Mouse (Mus musculus): ENCODE data around the gene Smad6. TPM values are rescaled to one million over a fixed set of nuclear protein-coding genes. Genes with fewer than 3 reads are reported as not detected.

Gene Smad6
- total RNA-seq, 2 experiments from 2014 or later = 1.9 to 2.9 TPM

GRCm38 (mm10) chr9:63968592-63968991, 53.3 kb downstream of the Smad6 start:
- peak; percentile 93 for DNase-seq
- intact Hi-C loops (cut with DNase I; ENCODE audit: low total_unique reads) = no loop called here

- no peak for DNase-seq
- intact Hi-C loops (cut with DNase I; ENCODE audit: low total_unique reads) = no loop called here
Measured at GRCm38 (mm10) chr9:63967408-63968172, 54.3 kb downstream of the Smad6 start.

DNA sequence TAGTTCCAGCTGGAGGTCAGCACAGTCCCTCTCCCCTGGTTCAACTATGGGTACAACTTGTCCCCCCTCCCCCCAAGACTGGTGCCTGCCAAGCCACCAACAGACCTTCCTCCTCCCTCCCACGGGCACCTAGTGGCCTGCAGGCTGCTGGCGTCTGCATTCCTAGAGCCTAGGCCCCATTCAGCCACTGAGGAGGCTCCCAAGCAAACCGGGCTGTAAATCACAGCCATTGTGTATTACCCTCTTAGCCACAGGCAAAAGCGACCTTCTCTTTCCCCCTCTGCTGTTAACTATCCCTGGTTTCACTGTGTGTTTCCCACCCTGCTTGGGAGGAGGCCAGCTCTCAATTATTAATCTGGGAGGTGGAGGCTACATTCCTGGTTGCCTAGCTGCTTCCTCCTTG, 56.3 kb downstream of the Smad6 start:
- intact Hi-C loops (cut with DNase I; ENCODE audit: low total_unique reads) = no loop called here
- DNase-seq = no peak

- no peak for DNase-seq
- intact Hi-C loops (cut with DNase I; ENCODE audit: low total_unique reads) = no loop called here
Measured at GRCm38 (mm10) chr9:63961881-63962280, 60.0 kb downstream of the Smad6 start.

- DNase-seq = no peak
- intact Hi-C loops (cut with DNase I; ENCODE audit: low total_unique reads) = no loop called here
Measured at GRCm38 (mm10) chr9:63960829-63961185, 61.1 kb downstream of the Smad6 start.

GRCm38 (mm10) chr9:63959933-63960828, 61.7 kb downstream of the Smad6 start:
- DNase-seq = peak; percentile 48
- intact Hi-C loops (cut with DNase I; ENCODE audit: low total_unique reads) = loop anchor here (5.0 kb wide), 2 partner anchors 62 to 127 kb away; partner anchors contain the start of gene Smad6

DNA sequence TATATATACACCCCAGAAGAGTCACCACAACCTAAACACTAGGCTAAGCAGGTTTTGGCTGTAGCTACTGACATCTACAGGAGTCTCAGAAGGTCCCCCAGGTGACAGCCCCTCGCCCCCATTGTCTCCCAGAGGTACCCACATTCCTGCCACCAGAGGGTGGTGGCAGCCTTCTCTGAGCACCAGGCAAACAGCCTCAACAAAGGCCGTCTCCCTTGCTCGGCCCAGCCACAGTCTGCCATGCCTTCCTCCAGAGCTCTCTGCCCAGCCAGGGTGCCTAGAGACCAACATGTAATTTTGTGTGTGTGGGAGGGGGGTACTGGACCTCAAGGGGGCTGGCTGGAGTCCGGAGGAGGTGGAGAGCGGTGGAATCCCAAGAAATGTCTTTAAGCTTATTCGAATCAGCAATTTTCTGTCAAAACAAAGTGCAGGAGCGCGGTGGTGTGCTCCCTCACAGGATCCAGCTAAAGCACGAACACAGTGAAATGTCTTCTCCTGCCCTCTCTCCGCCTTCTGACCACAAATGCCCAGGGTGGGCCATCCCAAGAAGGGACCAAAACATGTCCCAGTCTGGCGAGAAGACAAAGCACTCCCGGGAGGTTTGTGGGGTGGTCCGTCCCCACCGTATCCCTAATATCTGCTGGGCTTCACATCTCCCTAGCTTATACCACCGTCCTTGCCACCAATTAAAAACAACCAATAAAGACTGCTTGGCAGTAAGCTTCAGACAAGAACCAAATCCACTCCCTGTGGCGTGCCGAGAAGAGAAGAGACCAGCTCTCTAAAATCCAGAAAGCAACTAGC, 62.5 kb downstream of the Smad6 start:
- intact Hi-C loops (cut with DNase I; ENCODE audit: low total_unique reads) = loop anchor here (5.0 kb wide), 2 partner anchors 63 to 128 kb away; partner anchors contain the start of gene Smad6
- peak; percentile 64 for DNase-seq

DNA sequence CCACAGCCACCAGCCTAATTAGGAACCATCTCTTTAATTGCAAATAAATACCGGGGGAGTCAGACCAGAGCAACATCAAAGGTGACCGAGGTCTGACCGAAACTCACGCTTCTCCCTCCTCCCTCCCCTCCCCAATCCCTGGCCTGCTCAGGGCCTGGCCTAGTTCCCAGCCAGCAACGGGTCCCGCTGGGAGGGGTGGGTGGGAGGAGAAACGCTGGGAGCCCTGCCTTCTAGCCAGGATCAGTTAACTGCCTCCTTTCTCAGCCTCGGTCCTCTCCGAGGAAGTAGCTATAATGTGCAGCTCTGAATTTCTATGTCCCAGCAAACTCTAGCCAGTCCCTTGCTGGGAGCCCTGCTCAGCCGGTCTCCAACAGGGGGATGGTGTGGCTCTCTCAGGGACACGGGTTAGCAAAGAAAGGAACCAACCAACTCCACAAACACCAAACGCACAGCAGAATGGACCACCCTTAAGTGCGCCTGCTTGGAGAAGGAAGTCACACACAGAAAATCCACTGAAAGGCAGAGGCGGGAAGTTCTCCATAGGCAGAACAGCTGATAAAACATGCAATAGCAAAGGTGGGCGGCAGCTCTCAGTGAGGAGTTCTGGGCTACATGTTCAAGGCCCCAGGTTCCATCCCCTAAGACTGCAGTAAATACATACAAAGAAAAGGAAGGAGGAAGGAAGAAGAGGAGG, 63.4 kb downstream of the Smad6 start:
- DNase-seq = peak; percentile 76
- intact Hi-C loops (cut with DNase I; ENCODE audit: low total_unique reads) = loop anchor here (5.0 kb wide), 2 partner anchors 64 to 129 kb away; partner anchors contain the start of gene Smad6

GRCm38 (mm10) chr9:63957647-63958185, 64.1 kb downstream of the Smad6 start:
- intact Hi-C loops (cut with DNase I; ENCODE audit: low total_unique reads) = loop anchor here (5.0 kb wide), 2 partner anchors 65 to 130 kb away; partner anchors contain the start of gene Smad6
- no peak for DNase-seq

- peak; percentile 76 for DNase-seq
- intact Hi-C loops (cut with DNase I; ENCODE audit: low total_unique reads) = loop anchor here (5.0 kb wide), 2 partner anchors 66 to 131 kb away; partner anchors contain the start of gene Smad6
Measured at GRCm38 (mm10) chr9:63956052-63956451, 65.8 kb downstream of the Smad6 start.

DNA sequence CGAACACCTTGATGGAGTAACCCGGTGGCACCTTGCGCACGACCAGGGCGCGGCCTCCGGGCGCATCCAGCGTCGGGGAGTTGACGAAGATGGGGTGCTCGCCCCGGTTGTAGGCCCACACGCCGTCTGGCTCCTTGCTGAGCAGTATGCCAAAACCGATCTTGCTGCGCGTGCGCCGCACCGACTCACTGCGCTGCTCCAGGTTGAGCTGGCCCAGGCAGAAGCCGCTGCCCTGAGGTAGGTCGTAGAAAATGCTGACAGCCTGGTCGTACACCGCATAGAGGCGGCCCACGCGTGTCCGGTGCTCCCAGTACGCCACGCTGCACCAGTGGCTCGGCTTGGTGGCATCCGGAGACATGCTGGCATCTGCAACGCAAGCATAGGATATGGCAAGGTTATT, 68.2 kb downstream of the Smad6 start:
- no peak for DNase-seq
- intact Hi-C loops (cut with DNase I; ENCODE audit: low total_unique reads) = no loop called here

- no peak for DNase-seq
- intact Hi-C loops (cut with DNase I; ENCODE audit: low total_unique reads) = no loop called here
Measured at GRCm38 (mm10) chr9:63952591-63952990, 69.3 kb downstream of the Smad6 start.

DNA sequence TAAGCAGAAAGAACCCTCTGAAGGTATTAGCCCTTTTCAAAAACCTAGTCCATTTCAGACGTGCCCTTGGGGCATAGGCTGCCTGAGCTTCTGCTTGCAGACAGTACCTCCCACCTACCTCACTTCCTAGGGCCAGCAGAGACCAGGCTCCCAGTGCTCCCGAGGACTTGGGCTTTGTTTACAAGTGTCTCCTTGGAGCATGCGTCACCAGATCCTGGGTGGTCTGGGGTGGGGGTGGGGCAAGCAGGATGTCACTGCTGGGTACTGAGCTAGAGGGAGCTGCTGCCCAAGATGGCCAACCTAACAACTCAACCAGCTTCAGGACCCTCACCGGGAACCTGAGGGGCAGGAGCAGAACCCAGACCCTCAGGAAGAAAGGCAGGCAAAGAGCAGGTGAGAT, 71.5 kb downstream of the Smad6 start:
- no peak for DNase-seq
- intact Hi-C loops (cut with DNase I; ENCODE audit: low total_unique reads) = no loop called here

DNA sequence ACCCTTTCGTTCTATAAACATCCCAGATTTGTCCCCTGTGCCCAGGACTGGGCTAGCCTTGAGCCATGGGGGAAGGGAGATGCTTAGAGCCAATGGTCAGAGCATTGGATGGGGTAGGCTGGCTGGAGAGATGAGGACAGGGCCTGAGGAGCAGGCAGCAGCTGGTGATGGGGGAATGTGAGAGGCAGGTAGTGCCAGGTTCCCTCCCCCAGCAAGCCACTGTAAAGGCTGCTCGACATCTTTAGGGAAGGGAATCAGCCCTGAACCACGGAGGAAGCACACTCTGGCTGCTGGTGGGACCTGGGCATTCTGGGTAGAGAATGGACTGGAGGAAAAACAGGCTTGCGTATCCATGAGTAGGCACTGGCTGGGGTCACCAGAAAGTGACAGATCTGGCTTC, 72.5 kb downstream of the Smad6 start:
- intact Hi-C loops (cut with DNase I; ENCODE audit: low total_unique reads) = no loop called here
- no peak for DNase-seq

- DNase-seq = no peak
- intact Hi-C loops (cut with DNase I; ENCODE audit: low total_unique reads) = no loop called here
Measured at GRCm38 (mm10) chr9:63942608-63942982, 79.3 kb downstream of the Smad6 start.

DNA sequence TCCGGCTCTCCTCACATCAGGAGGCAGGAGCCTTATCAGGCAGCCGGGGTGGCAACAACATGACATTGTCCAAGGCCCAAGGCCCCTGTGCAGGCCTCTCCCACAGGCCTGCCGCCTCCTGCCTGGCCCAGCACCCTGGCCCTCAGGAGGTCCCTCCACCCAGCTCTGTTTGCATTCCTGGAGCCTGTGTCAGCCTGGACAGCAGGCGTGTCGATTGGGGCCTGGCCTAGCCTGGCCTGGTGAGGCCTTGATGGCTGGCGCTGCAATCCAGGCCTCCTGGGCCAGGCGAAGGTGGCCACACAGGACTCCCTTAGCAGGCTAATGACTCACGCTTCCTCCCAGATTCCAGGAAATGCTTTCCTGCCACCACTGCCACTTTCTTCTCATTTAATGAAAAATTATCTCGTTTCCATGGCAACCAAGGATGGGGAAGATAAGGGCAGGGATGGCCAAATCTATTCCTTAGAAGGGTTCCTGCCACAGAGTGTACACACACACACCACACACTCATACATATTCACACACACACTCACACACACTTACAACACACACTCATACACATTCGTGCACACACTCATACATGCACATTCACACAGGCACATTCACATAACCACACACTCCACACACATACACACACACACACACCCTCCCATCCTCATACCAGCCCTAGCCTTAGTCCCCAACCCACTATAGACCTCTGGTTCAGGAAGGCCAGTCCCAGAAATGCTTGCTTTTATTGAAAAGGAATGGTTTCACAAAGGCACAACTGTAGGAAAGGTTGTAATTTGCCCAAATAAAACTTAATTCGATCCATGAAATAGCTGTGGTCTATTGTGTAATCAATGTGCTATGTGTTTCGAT, 79.9 kb downstream of the Smad6 start:
- peak; percentile 56 for DNase-seq
- intact Hi-C loops (cut with DNase I; ENCODE audit: low total_unique reads) = no loop called here

DNA sequence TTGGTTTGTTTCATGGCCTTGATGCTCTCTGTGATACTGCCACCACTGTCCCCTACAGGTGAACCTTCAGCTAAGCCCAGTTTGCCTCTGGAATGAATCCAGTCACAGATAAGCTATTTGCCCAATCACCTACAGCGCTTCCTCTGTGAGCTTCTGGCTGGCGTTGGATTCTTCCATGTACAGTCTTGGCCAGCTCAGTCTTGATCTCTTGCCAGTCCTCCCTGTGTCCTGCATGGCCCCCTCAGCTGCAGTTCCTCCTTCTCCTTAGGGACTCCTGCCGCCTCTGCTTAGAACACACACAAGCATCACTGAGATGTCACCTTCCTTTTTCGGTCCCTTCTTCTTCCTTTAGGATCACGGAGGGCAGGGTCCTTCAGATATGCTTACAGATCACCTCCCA, 85.6 kb downstream of the Smad6 start:
- intact Hi-C loops (cut with DNase I; ENCODE audit: low total_unique reads) = no loop called here
- no peak for DNase-seq

GRCm38 (mm10) chr9:63933068-63933467, 88.8 kb downstream of the Smad6 start:
- intact Hi-C loops (cut with DNase I; ENCODE audit: low total_unique reads) = no loop called here

More at GRCm38 (mm10) chr9:63933068-63933467, 88.8 kb downstream of the Smad6 start:
- DNase-seq = no peak

Data from gastrocnemius, postnatal 14 days (tissue).